ENCODE assay signal across 8 mouse cellular contexts in genomic region chr3:153959035-153959730, GRCm38 (mm10). TPM values are rescaled to one million over a fixed set of nuclear protein-coding genes. Genes with fewer than 3 reads are reported as not detected.
DNase-seq lines count a peak whose midpoint lies in the region; ATAC-seq and TF ChIP-seq lines count a peak whose summit lies in the region.
"Had no signal": no experiment of that assay in that cellular context is flagged by ENCODE, and none has a peak within 500 bp of the region (broad histone marks: within the 10 kb centered on the region; RNA-seq: fewer than 3 reads in every experiment).

No protein-coding gene starts in this region.

- no peaks in the 10 kb centered on the region for H3K4me1 ChIP-seq in liver, adult 2 months (ENCODE audit: control insufficient read depth, insufficient read depth, low read length)
- peaks cover 4% of the 10 kb centered on the region; the same call in 1 of the 2 replicates for H3K4me1 ChIP-seq in neural tube, embryonic 13.5 days (replicated peaks)
- H3K4me1 ChIP-seq: heart, embryonic 13.5 days had no signal

- H3K27ac ChIP-seq in liver, adult 2 months (replicated peaks; ENCODE audit: insufficient read depth, low read depth, low read length): no peak overlapping the region
- H3K27ac ChIP-seq in neural tube, embryonic 13.5 days (replicated peaks): no peak overlapping the region
- H3K27ac ChIP-seq: heart, embryonic 13.5 days had no signal

- H3K4me3 ChIP-seq in liver, adult 2 months (ENCODE audit: insufficient read depth, low read depth, low read length): no peak overlapping the region
- H3K4me3 ChIP-seq in neural tube, embryonic 13.5 days: no peak overlapping the region
- H3K4me3 ChIP-seq: heart, embryonic 13.5 days had no signal

- in situ Hi-C loops in Patski (cut with MboI; ENCODE audit: low pct_unique_long_range_greater_than_20kb): loop anchor here (10.0 kb wide), 1 partner anchor 616 kb away; no protein-coding TSS in a partner anchor

- 91% methylated on average over 1 of the region's 1 CpGs for WGBS in liver, adult 2 months
- WGBS in large intestine, adult 2 months: 96% methylated on average over 1 of the region's 1 CpGs
- WGBS in neural tube, embryonic 13.5 days: 90% methylated on average over 1 of the region's 1 CpGs

- TF ChIP-seq POLR2A in liver, adult 2 months (IDR thresholded peaks at IDR 0.05; ENCODE audit: extremely low read depth, insufficient read depth, low read length): no peak

- peak; percentile 52 for ATAC-seq in Patski
- ATAC-seq in neural tube, embryonic 13.5 days (ENCODE audit: low read depth): peak; percentile 62; the same call in 1 of the 2 replicates

- H3K27me3 ChIP-seq in liver, adult 2 months (ENCODE audit: control insufficient read depth, insufficient read depth, low read length): no peaks in the 10 kb centered on the region
- peaks cover 5% of the 10 kb centered on the region for H3K27me3 ChIP-seq in Patski
- H3K27me3 ChIP-seq in neural tube, embryonic 13.5 days: no peaks in the 10 kb centered on the region
- H3K27me3 ChIP-seq: heart, embryonic 13.5 days had no signal

- no peak overlapping the region for H3K9ac ChIP-seq in liver, adult 2 months (ENCODE audit: low read depth, low read length)
- no peak overlapping the region for H3K9ac ChIP-seq in neural tube, embryonic 13.5 days
- H3K9ac ChIP-seq: heart, embryonic 13.5 days had no signal

- no peaks in the 10 kb centered on the region for H3K36me3 ChIP-seq in liver, adult 2 months (ENCODE audit: control insufficient read depth, insufficient read depth, low read length)
- no peaks in the 10 kb centered on the region for H3K36me3 ChIP-seq in neural tube, embryonic 13.5 days
- H3K36me3 ChIP-seq: heart, embryonic 13.5 days had no signal

- CTCF ChIA-PET in Patski (lab: Charles Lee): interaction anchor here (0.8 to 7.2 kb wide), 11 partner anchors 9 to 635 kb away, joined by 3 to 64 read pairs (median 6); partner anchors contain the start of gene Acadm

- TF ChIP-seq CTCF in liver, adult 2 months (IDR thresholded peaks at IDR 0.05; ENCODE audit: low read depth, low read length): peak; percentile 32; the same call in 1 of the 2 replicates
- peak; percentile 85 for TF ChIP-seq CTCF in Patski (IDR thresholded peaks at IDR 0.05)

- H3K9me3 ChIP-seq in neural tube, embryonic 13.5 days: no peaks in the 10 kb centered on the region

- POLR2A ChIA-PET in Patski (lab: Charles Lee): no interaction called here

- peak; percentile 46 for DNase-seq in liver, adult 2 months (ENCODE audit: extremely low read depth, low read depth, low spot score)
- DNase-seq in liver: no peak
- DNase-seq in Patski (ENCODE audit: low read depth, low spot score): no peak
- peak; percentile 84 for DNase-seq in embryo, embryonic 10.5 days (ENCODE audit: low spot score)
- peak; percentile 8 for DNase-seq in large intestine, adult 2 months (ENCODE audit: low read depth, low spot score)
- DNase-seq in spleen, adult 18-20 months: no peak

- H3K4me2 ChIP-seq in neural tube, embryonic 13.5 days: no peak overlapping the region
- H3K4me2 ChIP-seq: heart, embryonic 13.5 days had no signal

- H3K79me2 ChIP-seq in liver, adult 2 months (ENCODE audit: control insufficient read depth, insufficient read depth, low read length): no peaks in the 10 kb centered on the region

RNA-seq across cellular contexts. Expression of gene Slc44a5, which starts 14.1 kb away (rescaled TPM):
- not detected in 2 replicates for total RNA-seq in liver, adult 2 months (2014; rRNA removed)
- not detected in 2 replicates for polyA plus RNA-seq in liver, adult 2 months (2012; rRNA removed)
- 5.0 TPM for polyA plus RNA-seq in Patski (2021)
- 0.10 and 0.12 TPM in 2 replicates for polyA plus RNA-seq in large intestine, adult 2 months (2012; rRNA removed)
- 4.2 and 5.1 TPM in 2 replicates for polyA plus RNA-seq in neural tube, embryonic 13.5 days (2015; fragmentation: Nextera tagmentation; extraction: Ambion mirVana)

RNA-seq across cellular contexts. Expression of gene Acadm, which starts 14.8 kb away (rescaled TPM):
- 320 and 383 TPM in 2 replicates for total RNA-seq in liver, adult 2 months (2014; rRNA removed)
- polyA plus RNA-seq in liver, adult 2 months (2012; rRNA removed): 91.8 and 151 TPM in 2 replicates
- 240 TPM for polyA plus RNA-seq in Patski (2021)
- 34.1 and 51.9 TPM in 2 replicates for polyA plus RNA-seq in large intestine, adult 2 months (2012; rRNA removed)
- 63.4 and 68.7 TPM in 2 replicates for polyA plus RNA-seq in neural tube, embryonic 13.5 days (2015; fragmentation: Nextera tagmentation; extraction: Ambion mirVana)

RNA-seq across cellular contexts. Expression of gene Rabggtb, which starts 46.4 kb away (rescaled TPM):
- 57.5 and 57.8 TPM in 2 replicates for total RNA-seq in liver, adult 2 months (2014; rRNA removed)
- 26.7 and 38.6 TPM in 2 replicates for polyA plus RNA-seq in liver, adult 2 months (2012; rRNA removed)
- 219 TPM for polyA plus RNA-seq in Patski (2021)
- 34.6 and 37.3 TPM in 2 replicates for polyA plus RNA-seq in large intestine, adult 2 months (2012; rRNA removed)
- 46.9 and 51.2 TPM in 2 replicates for polyA plus RNA-seq in neural tube, embryonic 13.5 days (2015; fragmentation: Nextera tagmentation; extraction: Ambion mirVana)

RNA-seq across cellular contexts. Expression of gene Msh4, which starts 53.2 kb away (rescaled TPM):
- 0.07 and 0.09 TPM in 2 replicates for total RNA-seq in liver, adult 2 months (2014; rRNA removed)
- polyA plus RNA-seq in liver, adult 2 months (2012; rRNA removed): not detected in 2 replicates
- 0.03 TPM for polyA plus RNA-seq in Patski (2021)
- 0.02 and 0.04 TPM in 2 replicates for polyA plus RNA-seq in large intestine, adult 2 months (2012; rRNA removed)
- polyA plus RNA-seq in neural tube, embryonic 13.5 days (2015; fragmentation: Nextera tagmentation; extraction: Ambion mirVana): 0.06 TPM in 1 of 2 replicates, not detected in the other

Comparison
In these comparisons a context has a peak if more than half of its experiments do, and no peak if none do; other contexts are left out.
1. DNase-seq: peak in liver, adult 2 months (single experiment), embryo, embryonic 10.5 days (single experiment) and large intestine, adult 2 months (single experiment); none in liver (single experiment), Patski (single experiment) and spleen, adult 18-20 months (0 of 2).